Mouse (Mus musculus): ENCODE data around the gene Epha10. TPM values are rescaled to one million over a fixed set of nuclear protein-coding genes. Genes with fewer than 3 reads are reported as not detected.

Gene Epha10
- total and polyA plus RNA-seq, 2 experiments from 2014 or later: not detected

GRCm38 (mm10) chr4:124888702-124889101 lies 8.0 kb downstream of the Epha10 start:
- no peaks in the 10 kb centered on the region for H3K4me1 ChIP-seq (ENCODE audit: control insufficient read depth, insufficient read depth)
- H3K27ac ChIP-seq (ENCODE audit: low read depth): no peak overlapping the region
- WGBS: 63% methylated on average over 7 of the region's 7 CpGs
- ATAC-seq (ENCODE audit: insufficient read depth, low read depth) (no peak), DNase-seq (ENCODE audit: low spot score) (no peak)
- TF ChIP-seq EP300 (IDR thresholded peaks at IDR 0.05; ENCODE audit: low read depth): no peak
- TF ChIP-seq CTCF (IDR thresholded peaks at IDR 0.05; ENCODE audit: low read depth): no peak
- H3K9ac ChIP-seq (replicated peaks; ENCODE audit: low read depth, low read length): no peak overlapping the region
- H3K4me3 ChIP-seq (ENCODE audit: low read depth, low read length): no peak overlapping the region
- H3K9me3 ChIP-seq (replicated peaks; ENCODE audit: control insufficient read depth, low read length): no peaks in the 10 kb centered on the region
- no peaks in the 10 kb centered on the region for H3K36me3 ChIP-seq (replicated peaks; ENCODE audit: control insufficient read depth, insufficient read depth, low read length)
- no peak overlapping the region for H3K4me2 ChIP-seq (ENCODE audit: low read depth, low read length)
- peaks cover 49% of the 10 kb centered on the region for H3K27me3 ChIP-seq (ENCODE audit: control insufficient read depth, insufficient read depth, low read length)

- Histone ChIP-seq H3K27ac (ENCODE audit: low read depth) (no peak overlapping the region), H3K9ac (replicated peaks; ENCODE audit: low read depth, low read length) (no peak overlapping the region), H3K4me3 (ENCODE audit: low read depth, low read length) (no peak overlapping the region), H3K36me3 (replicated peaks; ENCODE audit: control insufficient read depth, insufficient read depth, low read length) (no peaks in the 10 kb centered on the region), H3K27me3 (ENCODE audit: control insufficient read depth, insufficient read depth, low read length) (peaks cover 51% of the 10 kb centered on the region), H3K9me3 (replicated peaks; ENCODE audit: control insufficient read depth, low read length) (no peaks in the 10 kb centered on the region), H3K4me2 (ENCODE audit: low read depth, low read length) (no peak overlapping the region), H3K4me1 (ENCODE audit: control insufficient read depth, insufficient read depth) (0 out of 2 replicates have a peak, but pooled peaks cover 4% of the 10 kb centered on the region)
- no peak for TF ChIP-seq CTCF (IDR thresholded peaks at IDR 0.05; ENCODE audit: low read depth)
- TF ChIP-seq EP300 (IDR thresholded peaks at IDR 0.05; ENCODE audit: low read depth): no peak
- ATAC-seq (ENCODE audit: insufficient read depth, low read depth) (no peak), DNase-seq (ENCODE audit: low spot score) (no peak)
- 74% methylated on average over 2 of the region's 2 CpGs for WGBS
Observed at GRCm38 (mm10) chr4:124889935-124890334, 9.2 kb downstream of the Epha10 start.

- ATAC-seq (ENCODE audit: insufficient read depth, low read depth): no peak
- H3K27me3 ChIP-seq (ENCODE audit: control insufficient read depth, insufficient read depth, low read length): peaks cover 54% of the 10 kb centered on the region
- DNase-seq (ENCODE audit: low spot score): no peak
- H3K4me1 ChIP-seq (ENCODE audit: control insufficient read depth, insufficient read depth): 0 out of 2 replicates have a peak, but pooled peaks cover 5% of the 10 kb centered on the region
- 72% methylated on average over 5 of the region's 5 CpGs for WGBS
- no peak overlapping the region for H3K4me3 ChIP-seq (ENCODE audit: low read depth, low read length)
- H3K9me3 ChIP-seq (replicated peaks; ENCODE audit: control insufficient read depth, low read length): no peaks in the 10 kb centered on the region
- no peak overlapping the region for H3K9ac ChIP-seq (replicated peaks; ENCODE audit: low read depth, low read length)
- H3K4me2 ChIP-seq (ENCODE audit: low read depth, low read length): no peak overlapping the region
- no peaks in the 10 kb centered on the region for H3K36me3 ChIP-seq (replicated peaks; ENCODE audit: control insufficient read depth, insufficient read depth, low read length)
- H3K27ac ChIP-seq (ENCODE audit: low read depth): no peak overlapping the region
- no peak for TF ChIP-seq EP300 (IDR thresholded peaks at IDR 0.05; ENCODE audit: low read depth)
- TF ChIP-seq CTCF (IDR thresholded peaks at IDR 0.05; ENCODE audit: low read depth): no peak
Observed at GRCm38 (mm10) chr4:124890831-124891230, 10.1 kb downstream of the Epha10 start.

- H3K36me3 ChIP-seq (replicated peaks; ENCODE audit: control insufficient read depth, insufficient read depth, low read length): no peaks in the 10 kb centered on the region
- H3K27ac ChIP-seq (ENCODE audit: low read depth): no peak overlapping the region
- no peak overlapping the region for H3K9ac ChIP-seq (replicated peaks; ENCODE audit: low read depth, low read length)
- H3K27me3 ChIP-seq (ENCODE audit: control insufficient read depth, insufficient read depth, low read length): peaks cover 51% of the 10 kb centered on the region
- H3K4me1 ChIP-seq (ENCODE audit: control insufficient read depth, insufficient read depth): 0 out of 2 replicates have a peak, but pooled peaks cover 5% of the 10 kb centered on the region
- 36% methylated on average over 6 of the region's 6 CpGs for WGBS
- ATAC-seq (ENCODE audit: insufficient read depth, low read depth) (no peak), DNase-seq (ENCODE audit: low spot score) (no peak)
- H3K4me3 ChIP-seq (ENCODE audit: low read depth, low read length): no peak overlapping the region
- H3K4me2 ChIP-seq (ENCODE audit: low read depth, low read length): no peak overlapping the region
- H3K9me3 ChIP-seq (replicated peaks; ENCODE audit: control insufficient read depth, low read length): no peaks in the 10 kb centered on the region
- TF ChIP-seq CTCF (IDR thresholded peaks at IDR 0.05; ENCODE audit: low read depth): no peak
- TF ChIP-seq EP300 (IDR thresholded peaks at IDR 0.05; ENCODE audit: low read depth): no peak
Observed at GRCm38 (mm10) chr4:124893769-124894168, 13.1 kb downstream of the Epha10 start.

- H3K9ac ChIP-seq (replicated peaks; ENCODE audit: low read depth, low read length): no peak overlapping the region
- H3K4me1 ChIP-seq (ENCODE audit: control insufficient read depth, insufficient read depth): 0 out of 2 replicates have a peak, but pooled peaks cover 5% of the 10 kb centered on the region
- no peaks in the 10 kb centered on the region for H3K36me3 ChIP-seq (replicated peaks; ENCODE audit: control insufficient read depth, insufficient read depth, low read length)
- ATAC-seq (ENCODE audit: insufficient read depth, low read depth): no peak
- TF ChIP-seq EP300 (IDR thresholded peaks at IDR 0.05; ENCODE audit: low read depth) (no peak), CTCF (IDR thresholded peaks at IDR 0.05; ENCODE audit: low read depth) (no peak)
- no peak for DNase-seq (ENCODE audit: low spot score)
- WGBS: 2% methylated on average over 76 of the region's 83 CpGs
- H3K4me3 ChIP-seq (ENCODE audit: low read depth, low read length): peak overlapping the region; percentile 41
- no peak overlapping the region for H3K27ac ChIP-seq (ENCODE audit: low read depth)
- H3K27me3 ChIP-seq (ENCODE audit: control insufficient read depth, insufficient read depth, low read length): peaks cover 51% of the 10 kb centered on the region
- no peaks in the 10 kb centered on the region for H3K9me3 ChIP-seq (replicated peaks; ENCODE audit: control insufficient read depth, low read length)
- peak overlapping the region; percentile 64 for H3K4me2 ChIP-seq (ENCODE audit: low read depth, low read length)
Observed at GRCm38 (mm10) chr4:124894508-124895428, 14.1 kb downstream of the Epha10 start.
